Mouse (Mus musculus) heart, embryonic 15.5 days (tissue): ENCODE measurements around the gene Tmbim4. TPM values are rescaled to one million over a fixed set of nuclear protein-coding genes. Genes with fewer than 3 reads are reported as not detected.

ENCODE experiments used
- ATAC-seq: fragments of 200-750 bp; cut with Nextera tagmentation; replicated peaks from 2 replicates; pipeline ENCODE4 v1.8.0; 2017; ENCODE audit warnings: low read depth, moderate TSS enrichment; ENCODE audit not compliant: insufficient number of reproducible peaks, insufficient read depth, low FRiP score
- H3K27ac ChIP-seq: fragments of 300-500 bp; sonication (generic); 2 replicates; pipeline ENCODE4 v1.5.1; 2015; ENCODE audit warnings: mild to moderate bottlenecking, inconsistent platforms
- H3K27me3 ChIP-seq: fragments of 300-500 bp; sonication (generic); 2 replicates; pipeline ENCODE4 v1.6.1; 2015; ENCODE audit warnings: inconsistent platforms
- H3K36me3 ChIP-seq: fragments of 300-500 bp; sonication (generic); 2 replicates; pipeline ENCODE4 v1.6.1; 2015; ENCODE audit warnings: mild to moderate bottlenecking, inconsistent platforms
- H3K4me1 ChIP-seq: fragments of 300-500 bp; sonication (generic); replicated peaks from 2 replicates; pipeline ENCODE4 v1.6.1; 2015; ENCODE audit warnings: inconsistent platforms
- H3K4me2 ChIP-seq: fragments of 300-500 bp; sonication (generic); 2 replicates; pipeline ENCODE4 v1.6.1; 2015; ENCODE audit warnings: inconsistent platforms, mild to moderate bottlenecking, moderate library complexity
- H3K4me3 ChIP-seq: fragments of 300-500 bp; sonication (generic); 2 replicates; pipeline ENCODE4 v1.5.1; 2015; ENCODE audit warnings: mild to moderate bottlenecking, inconsistent platforms
- H3K9ac ChIP-seq: fragments of 300-500 bp; sonication (generic); 2 replicates; pipeline ENCODE4 v1.6.1; 2015; ENCODE audit warnings: mild to moderate bottlenecking, inconsistent platforms
- H3K9me3 ChIP-seq: fragments of 300-500 bp; sonication (generic); replicated peaks from 2 replicates; pipeline ENCODE4 v1.6.1; 2016; ENCODE audit warnings: inconsistent platforms
- WGBS: fragments of 180-500 bp; shearing (Covaris S2); methylation state at CpG from one replicate; pipeline ENCODE4 v1.1.7; 2015; ENCODE audit warnings: mixed read lengths; 5-methylcytosine and 5-hydroxymethylcytosine counted together
- polyA plus RNA-seq: library from polyadenylated mRNA; unstranded; fragments of >200 nt; fragmentation: Nextera tagmentation; extraction: Ambion mirVana; gene quantifications from 2 replicates; pipeline ENCODE4 v1.2.1, GENCODE M21; 2015

The Tmbim4 gene
- polyA plus RNA-seq: 103 and 110 TPM in 2 replicates

GRCm38 (mm10) chr10:120201131-120201921 lies at the start of gene Tmbim4:
TSS of gene Tmbim4 (plus strand) at chr10:120201590.
- Histone ChIP-seq H3K4me2 (peak within 1 kb of the TSS; percentile 99), H3K27me3 (peaks cover 9% of the 10 kb centered on the region; the same call in 1 of the 2 replicates), H3K4me1 (peaks cover 8% of the 10 kb centered on the region), H3K4me3 (peak within 1 kb of the TSS; percentile 66), H3K36me3 (no peaks in the 10 kb centered on the region), H3K9me3 (no peaks in the 10 kb centered on the region), H3K9ac (peak within 1 kb of the TSS; percentile 45), H3K27ac (no peak within 1 kb of the TSS)
- WGBS: 2% methylated on average over 65 of the region's 65 CpGs
- ATAC-seq: peak; percentile 57; the same call in 1 of the 2 replicates

- Histone ChIP-seq H3K27ac (no peak overlapping the region), H3K4me3 (no peak overlapping the region), H3K4me2 (no peak overlapping the region), H3K9me3 (no peaks in the 10 kb centered on the region), H3K27me3 (no peaks in the 10 kb centered on the region), H3K4me1 (no peaks in the 10 kb centered on the region), H3K36me3 (no peaks in the 10 kb centered on the region), H3K9ac (no peak overlapping the region)
- 87% methylated on average over 7 of the region's 7 CpGs for WGBS
- no peak for ATAC-seq
Measured at GRCm38 (mm10) chr10:120151672-120152071, 49.7 kb upstream of the Tmbim4 start.

- 86% methylated on average over 2 of the region's 2 CpGs for WGBS
- H3K36me3 ChIP-seq: no peaks in the 10 kb centered on the region
- H3K27me3 ChIP-seq: no peaks in the 10 kb centered on the region
- H3K4me1 ChIP-seq: no peaks in the 10 kb centered on the region
- H3K9me3 ChIP-seq: no peaks in the 10 kb centered on the region
- no peak overlapping the region for H3K9ac ChIP-seq
- no peak overlapping the region for H3K27ac ChIP-seq
- no peak overlapping the region for H3K4me2 ChIP-seq
- H3K4me3 ChIP-seq: no peak overlapping the region
- ATAC-seq: no peak
Measured at GRCm38 (mm10) chr10:120153911-120154310, 47.5 kb upstream of the Tmbim4 start.

- Histone ChIP-seq H3K9ac (no peak overlapping the region), H3K9me3 (no peaks in the 10 kb centered on the region), H3K36me3 (no peaks in the 10 kb centered on the region), H3K27me3 (no peaks in the 10 kb centered on the region), H3K4me2 (no peak overlapping the region), H3K4me1 (no peaks in the 10 kb centered on the region), H3K4me3 (no peak overlapping the region), H3K27ac (no peak overlapping the region)
- no peak for ATAC-seq
- 76% methylated on average over 9 of the region's 9 CpGs for WGBS
Measured at GRCm38 (mm10) chr10:120160533-120160932, 40.9 kb upstream of the Tmbim4 start.

GRCm38 (mm10) chr10:120162840-120163239 lies 38.5 kb upstream of the Tmbim4 start:
- H3K4me1 ChIP-seq: no peaks in the 10 kb centered on the region
- H3K27me3 ChIP-seq: no peaks in the 10 kb centered on the region
- H3K4me2 ChIP-seq: no peak overlapping the region
- 72% methylated on average over 10 of the region's 10 CpGs for WGBS
- H3K9ac ChIP-seq: no peak overlapping the region
- no peaks in the 10 kb centered on the region for H3K9me3 ChIP-seq
- no peak overlapping the region for H3K4me3 ChIP-seq
- no peaks in the 10 kb centered on the region for H3K36me3 ChIP-seq
- H3K27ac ChIP-seq: no peak overlapping the region
- no peak for ATAC-seq

- H3K9me3 ChIP-seq: no peaks in the 10 kb centered on the region
Measured at GRCm38 (mm10) chr10:120163490-120163889, 37.9 kb upstream of the Tmbim4 start.

GRCm38 (mm10) chr10:120164931-120165792 lies 36.2 kb upstream of the Tmbim4 start:
- Histone ChIP-seq H3K4me2 (no peak overlapping the region), H3K9me3 (no peaks in the 10 kb centered on the region), H3K4me3 (no peak overlapping the region), H3K4me1 (no peaks in the 10 kb centered on the region), H3K27ac (no peak overlapping the region), H3K27me3 (no peaks in the 10 kb centered on the region), H3K36me3 (no peaks in the 10 kb centered on the region), H3K9ac (no peak overlapping the region)
- no peak for ATAC-seq
- WGBS: 82% methylated on average over 19 of the region's 19 CpGs

More at GRCm38 (mm10) chr10:120163490-120163889, 37.9 kb upstream of the Tmbim4 start:
- Histone ChIP-seq H3K36me3 (no peaks in the 10 kb centered on the region), H3K27ac (no peak overlapping the region), H3K4me1 (no peaks in the 10 kb centered on the region), H3K4me3 (no peak overlapping the region), H3K27me3 (no peaks in the 10 kb centered on the region), H3K9ac (no peak overlapping the region), H3K4me2 (no peak overlapping the region)
- ATAC-seq: no peak
- WGBS: 82% methylated on average over 7 of the region's 7 CpGs

GRCm38 (mm10) chr10:120165793-120166503 lies 35.4 kb upstream of the Tmbim4 start:
- H3K27ac ChIP-seq: no peak overlapping the region
- H3K27me3 ChIP-seq: no peaks in the 10 kb centered on the region
- H3K4me3 ChIP-seq: no peak overlapping the region
- no peak overlapping the region for H3K9ac ChIP-seq
- WGBS: 85% methylated on average over 17 of the region's 17 CpGs
- ATAC-seq: no peak
- no peaks in the 10 kb centered on the region for H3K36me3 ChIP-seq
- H3K4me2 ChIP-seq: no peak overlapping the region
- H3K4me1 ChIP-seq: no peaks in the 10 kb centered on the region
- H3K9me3 ChIP-seq: no peaks in the 10 kb centered on the region

- no peak overlapping the region for H3K4me3 ChIP-seq
- no peak overlapping the region for H3K9ac ChIP-seq
- WGBS: 83% methylated on average over 1 of the region's 1 CpGs
- H3K9me3 ChIP-seq: no peaks in the 10 kb centered on the region
- no peak overlapping the region for H3K27ac ChIP-seq
- no peak overlapping the region for H3K4me2 ChIP-seq
- H3K36me3 ChIP-seq: no peaks in the 10 kb centered on the region
- ATAC-seq: no peak
- no peaks in the 10 kb centered on the region for H3K27me3 ChIP-seq
- H3K4me1 ChIP-seq: no peaks in the 10 kb centered on the region
Measured at GRCm38 (mm10) chr10:120168070-120168469, 33.3 kb upstream of the Tmbim4 start.

GRCm38 (mm10) chr10:120169064-120169463 lies 32.3 kb upstream of the Tmbim4 start:
- Histone ChIP-seq H3K9ac (no peak overlapping the region), H3K36me3 (no peaks in the 10 kb centered on the region), H3K4me2 (no peak overlapping the region), H3K27me3 (no peaks in the 10 kb centered on the region), H3K9me3 (no peaks in the 10 kb centered on the region), H3K4me1 (no peaks in the 10 kb centered on the region), H3K4me3 (no peak overlapping the region), H3K27ac (no peak overlapping the region)
- WGBS: 45% methylated on average over 10 of the region's 10 CpGs
- no peak for ATAC-seq

GRCm38 (mm10) chr10:120169841-120170240 lies 31.5 kb upstream of the Tmbim4 start:
- Histone ChIP-seq H3K4me3 (no peak overlapping the region), H3K4me1 (no peaks in the 10 kb centered on the region), H3K27me3 (no peaks in the 10 kb centered on the region), H3K4me2 (no peak overlapping the region), H3K36me3 (no peaks in the 10 kb centered on the region), H3K9ac (no peak overlapping the region), H3K9me3 (no peaks in the 10 kb centered on the region), H3K27ac (no peak overlapping the region)
- no peak for ATAC-seq
- 78% methylated on average over 5 of the region's 5 CpGs for WGBS
